Mouse (Mus musculus): ENCODE results near the gene Rtl10.
A peak's percentile ranks its signal among the peaks of the same experiment; 100 is the strongest.

The Rtl10 gene

DNA sequence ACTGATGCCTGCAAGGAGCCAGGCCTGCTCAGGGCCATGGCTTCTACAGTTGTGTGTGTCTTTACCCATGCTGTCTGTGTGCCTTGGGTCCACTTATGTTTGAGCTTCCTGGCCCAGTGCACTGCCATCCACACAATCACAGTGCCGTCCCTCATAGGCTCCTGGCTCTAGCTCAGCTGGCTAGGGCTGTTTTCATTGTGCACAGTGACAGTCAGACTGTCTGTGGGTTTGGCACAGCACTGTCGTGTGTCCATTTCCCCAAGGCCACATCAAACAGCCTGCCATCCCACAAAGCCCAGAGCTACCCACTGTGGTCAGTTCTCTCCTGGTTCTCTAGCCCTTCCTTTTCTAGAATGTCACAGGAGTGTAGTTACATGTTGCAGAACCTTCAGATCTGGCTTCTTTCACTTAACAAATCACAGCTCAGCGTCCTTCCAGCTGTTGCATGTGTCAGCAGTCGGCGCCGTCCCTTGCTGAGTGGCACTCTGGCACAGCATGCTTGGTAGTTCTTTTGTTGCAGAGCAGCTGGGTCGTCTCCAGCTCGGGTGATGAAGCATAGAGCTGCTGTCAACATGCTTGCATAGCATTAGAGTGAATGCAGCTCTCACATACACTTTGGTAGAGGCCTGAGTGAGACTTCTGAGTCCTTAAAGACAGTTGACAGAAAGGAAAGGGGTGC, 44.6 kb downstream of the Rtl10 start:
- peak; percentile 14 for DNase-seq (ENCODE audit: low read depth, low spot score)

DNA sequence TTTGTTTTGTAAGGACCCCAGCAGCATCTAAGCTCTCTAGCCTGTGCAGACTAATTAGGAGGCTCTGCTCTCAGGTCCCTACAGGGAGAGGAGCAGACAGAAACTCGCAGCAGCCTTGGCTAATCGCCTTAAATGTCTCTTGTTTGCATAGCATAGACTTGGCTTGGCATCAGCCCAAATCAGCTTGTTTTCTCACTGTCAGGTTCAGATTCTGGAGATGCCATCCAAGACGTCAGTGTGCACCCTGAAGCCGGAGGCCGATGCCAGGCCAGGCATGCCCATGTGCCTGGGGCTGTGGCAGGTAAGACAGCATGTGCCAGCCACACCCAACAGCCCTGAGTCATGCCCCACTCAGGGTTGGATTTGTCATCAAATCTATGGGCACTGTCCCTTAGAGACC, 49.2 kb downstream of the Rtl10 start:
- no peak for DNase-seq (ENCODE audit: low read depth, low spot score)
